Mouse (Mus musculus): ENCODE measurements around the gene Selenos.
A peak's percentile ranks its signal among the peaks of the same experiment; 100 is the strongest.

Gene Selenos

DNA sequence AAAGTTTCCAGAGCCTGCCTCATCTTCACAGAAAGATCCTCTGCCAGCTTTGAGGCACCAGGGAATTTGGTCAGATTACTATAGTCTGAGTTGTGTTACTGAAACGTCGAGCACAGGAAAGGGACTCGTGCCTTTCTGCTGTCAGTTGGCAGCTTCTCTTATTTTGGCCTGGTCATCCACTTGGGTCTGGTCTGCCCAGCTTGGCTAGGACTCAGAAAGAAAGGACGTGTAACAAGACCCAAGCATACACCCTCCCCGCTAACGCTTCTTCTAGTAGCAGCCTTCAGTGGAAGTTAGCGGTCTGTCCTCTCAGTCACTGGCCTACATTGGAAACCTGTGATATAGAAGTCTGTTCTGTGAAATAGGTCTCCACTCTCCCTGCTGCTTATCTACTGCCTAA is 5.1 kb downstream of the Selenos start:
- DNase-seq (ENCODE audit: low read depth, low spot score): no peak

DNA sequence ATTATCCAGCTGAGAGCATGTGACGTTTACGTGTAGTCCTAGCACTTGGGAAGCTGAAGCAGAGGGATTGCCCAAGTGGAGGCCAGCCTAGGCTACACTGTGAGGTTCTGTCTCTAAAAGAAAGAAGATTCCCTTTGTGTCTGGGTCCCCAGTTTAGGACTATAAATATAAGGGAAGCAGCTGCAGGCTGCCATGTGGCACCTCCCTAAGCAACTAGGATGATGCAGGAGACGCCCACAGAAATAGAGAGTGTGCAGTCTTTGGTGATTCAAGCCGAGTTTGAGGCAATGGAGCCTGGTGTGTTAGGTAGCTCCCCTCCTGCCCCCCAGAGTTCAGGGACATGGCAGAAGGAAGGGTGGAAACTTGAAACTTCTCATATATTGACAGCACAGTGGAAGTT is 8.2 kb downstream of the Selenos start:
- DNase-seq (ENCODE audit: low read depth, low spot score): no peak

GRCm38 (mm10) chr7:66088077-66088476 is 8.6 kb downstream of the Selenos start:
- DNase-seq (ENCODE audit: low read depth, low spot score): no peak

DNA sequence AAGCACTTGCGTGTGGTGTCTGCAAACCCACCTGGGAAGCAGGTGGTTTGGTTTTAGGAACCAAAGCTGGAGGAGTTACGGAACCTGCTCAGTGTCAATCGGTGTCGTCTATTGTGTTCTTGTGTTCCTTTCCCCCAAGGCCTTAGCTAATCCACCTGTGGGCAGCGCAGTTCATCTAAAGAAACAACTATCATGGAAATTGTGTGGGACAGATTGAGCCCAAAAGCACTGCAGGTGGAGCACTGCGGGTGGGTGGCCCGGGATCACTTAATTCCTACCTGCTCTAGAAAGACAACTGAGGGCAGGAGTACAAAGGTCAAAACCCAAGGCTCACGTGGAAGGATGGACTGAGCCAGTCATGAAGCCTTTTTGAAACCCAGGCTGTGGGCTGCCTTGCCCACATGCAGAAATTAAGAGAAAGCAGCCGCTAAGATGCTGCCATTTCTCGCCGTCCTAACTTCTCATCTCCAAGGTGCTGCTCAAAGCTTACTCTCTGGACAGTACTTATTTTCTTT is 11.3 kb downstream of the Selenos start:
- DNase-seq (ENCODE audit: low read depth, low spot score): no peak

- DNase-seq (ENCODE audit: low read depth, low spot score): no peak
Measured at GRCm38 (mm10) chr7:66091553-66091952, 12.1 kb downstream of the Selenos start.

- DNase-seq (ENCODE audit: low read depth, low spot score): no peak
Measured at GRCm38 (mm10) chr7:66092656-66093055, 13.2 kb downstream of the Selenos start.

DNA sequence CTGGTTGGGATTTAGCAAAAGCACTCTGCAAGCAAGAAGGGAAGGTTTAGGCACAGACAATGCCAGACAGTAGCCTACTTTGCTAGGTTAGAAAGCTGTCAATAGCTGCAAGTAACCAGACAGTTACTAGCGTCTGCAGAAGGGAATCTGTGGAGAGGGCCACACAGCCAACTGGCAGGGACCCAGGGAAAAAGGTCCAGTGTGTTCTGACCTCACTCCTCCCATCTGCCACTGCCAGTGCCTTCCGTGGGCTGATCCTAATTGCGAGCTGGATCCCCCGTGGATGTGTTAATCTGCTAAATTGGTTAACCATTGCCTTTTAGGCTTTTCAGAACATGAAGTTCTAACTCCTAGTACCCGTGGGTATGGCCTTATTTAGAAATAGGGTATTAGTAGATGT is 14.7 kb downstream of the Selenos start:
- DNase-seq (ENCODE audit: low read depth, low spot score): no peak

GRCm38 (mm10) chr7:66098803-66099202 is 19.4 kb downstream of the Selenos start:
- no peak for DNase-seq (ENCODE audit: low read depth, low spot score)

- peak; percentile 59 for DNase-seq (ENCODE audit: low read depth, low spot score)
Measured at GRCm38 (mm10) chr7:66101866-66102265, 22.4 kb downstream of the Selenos start.

- no peak for DNase-seq (ENCODE audit: low read depth, low spot score)
Measured at GRCm38 (mm10) chr7:66104531-66104930, 25.1 kb downstream of the Selenos start.

- no peak for DNase-seq (ENCODE audit: low read depth, low spot score)
Measured at GRCm38 (mm10) chr7:66105771-66106170, 26.3 kb downstream of the Selenos start.

- DNase-seq (ENCODE audit: low read depth, low spot score): no peak
Measured at GRCm38 (mm10) chr7:66106581-66107056, 27.2 kb downstream of the Selenos start.

DNA sequence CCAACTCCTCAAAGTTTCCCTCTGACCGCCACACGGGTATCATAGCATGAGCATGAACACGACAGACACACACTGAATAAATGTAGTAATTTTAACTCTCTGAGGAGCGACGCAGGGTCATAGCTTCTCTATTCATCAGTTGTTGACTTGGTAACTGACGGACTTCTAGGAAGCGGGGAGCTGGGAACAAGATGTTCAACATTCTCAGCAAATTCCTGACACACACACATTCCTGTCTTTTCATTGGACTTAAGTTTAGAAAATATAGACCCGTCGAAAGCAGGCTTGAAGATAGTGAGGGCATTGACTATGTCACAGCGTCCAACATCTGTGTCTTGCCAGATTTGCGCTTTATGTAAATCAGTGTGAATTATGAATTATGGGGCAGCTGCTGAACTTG is 27.8 kb downstream of the Selenos start:
- DNase-seq (ENCODE audit: low read depth, low spot score): no peak

DNA sequence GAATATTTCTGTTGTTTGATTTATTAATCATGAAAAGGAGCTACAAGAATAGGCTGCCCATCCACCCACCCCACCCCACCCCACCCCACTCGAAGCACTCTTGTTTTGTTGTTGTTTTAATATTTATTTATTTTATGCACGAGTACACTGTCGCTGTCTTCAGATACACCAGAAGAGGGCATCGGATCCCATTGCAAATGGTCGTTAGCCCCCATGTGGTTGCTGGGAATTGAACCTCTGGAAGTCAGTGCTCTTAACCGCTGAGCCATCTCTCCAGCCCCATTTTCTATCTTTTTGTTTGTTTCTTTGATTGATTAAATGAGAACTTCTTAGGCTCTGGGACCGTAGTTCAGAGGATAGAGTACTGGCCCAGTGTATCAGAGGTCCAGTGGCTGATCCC is 28.5 kb downstream of the Selenos start:
- DNase-seq (ENCODE audit: low read depth, low spot score): no peak

GRCm38 (mm10) chr7:66108961-66109854 is 29.8 kb downstream of the Selenos start, which contains the start of gene Chsy1:
Gene Chsy1 (plus strand): TSS chr7:66109515.
- peak; percentile 94 for DNase-seq (ENCODE audit: low read depth, low spot score)

GRCm38 (mm10) chr7:66109855-66110635 is 30.6 kb downstream of the Selenos start:
- peak; percentile 33 for DNase-seq (ENCODE audit: low read depth, low spot score)

- DNase-seq (ENCODE audit: low read depth, low spot score): peak; percentile 34
Measured at GRCm38 (mm10) chr7:66110636-66111112, 31.2 kb downstream of the Selenos start.

DNA sequence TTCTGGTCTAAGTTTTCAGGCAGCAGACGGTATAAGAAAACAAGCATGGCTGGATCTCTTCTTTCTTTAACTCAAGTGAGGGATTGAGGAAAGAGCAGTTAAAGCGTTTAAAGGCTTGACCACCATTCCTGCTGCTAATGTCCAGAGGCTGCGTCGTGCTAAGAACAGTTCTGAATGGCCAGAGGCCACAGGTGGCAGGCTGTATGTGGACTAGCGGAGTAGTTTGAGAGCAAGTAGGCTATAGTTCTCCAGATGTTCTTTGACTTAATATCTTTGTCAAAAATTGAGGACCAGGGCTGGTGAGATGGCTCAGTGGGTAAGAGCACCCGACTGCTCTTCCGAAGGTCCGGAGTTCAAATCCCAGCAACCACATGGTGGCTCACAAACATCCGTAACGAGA is 31.8 kb downstream of the Selenos start:
- DNase-seq (ENCODE audit: low read depth, low spot score): no peak

DNA sequence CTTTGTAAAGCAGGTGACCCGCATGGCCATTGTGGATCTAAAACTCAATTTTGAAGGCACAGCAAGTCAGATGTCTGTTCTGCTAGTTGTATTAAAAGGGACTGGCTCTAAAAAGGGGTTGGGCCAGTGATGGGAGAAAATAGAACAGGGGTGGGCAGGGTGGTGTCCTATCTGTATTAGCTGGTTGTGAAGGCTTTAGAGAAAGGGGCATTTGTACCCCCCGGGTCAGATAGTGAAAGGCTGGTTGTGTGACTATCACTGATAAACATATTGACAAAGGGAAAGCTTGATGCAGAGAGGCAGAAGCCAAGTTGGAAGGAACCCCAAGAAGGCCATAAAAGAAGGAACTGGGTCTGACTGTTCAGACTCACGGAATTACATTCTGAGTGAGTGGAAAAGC is 34.1 kb downstream of the Selenos start:
- no peak for DNase-seq (ENCODE audit: low read depth, low spot score)

- DNase-seq (ENCODE audit: low read depth, low spot score): no peak
Measured at GRCm38 (mm10) chr7:66115821-66116343, 36.4 kb downstream of the Selenos start.

GRCm38 (mm10) chr7:66116906-66117482 is 37.5 kb downstream of the Selenos start:
- no peak for DNase-seq (ENCODE audit: low read depth, low spot score)

Data from forelimb bud, embryonic 11.5 days (tissue).